Mouse (Mus musculus) layer of hippocampus, adult 8-10 months (tissue): ENCODE measurements around the gene Zscan10. TPM values are rescaled to one million over a fixed set of nuclear protein-coding genes. Genes with fewer than 3 reads are reported as not detected.
"Not testable (repeated sequence)": the region's sequence is repeated elsewhere in the genome, so short reads cannot be mapped to it uniquely, and the experiment has no call there.

ENCODE experiments used
- DNase-seq, 2 experiments: peaks; one replicate each; pipeline ENCODE4 v3.0.0; 2022; ENCODE audit warnings: low spot score in 2 of 2
- total RNA-seq, 4 experiments: library from RNA; stranded (reverse); gene quantifications; 2 replicates each; pipeline ENCODE4 v1.2.4; 2022

Zscan10 gene
- total RNA-seq, 4 experiments from 2014 or later, result not detected

- no peak for DNase-seq
Observed at GRCm38 (mm10) chr17:23587253-23587652, 13.4 kb upstream of the Zscan10 start.

GRCm38 (mm10) chr17:23592208-23592925 lies 8.3 kb upstream of the Zscan10 start:
- DNase-seq, result peak; percentile 93 to 96

DNA sequence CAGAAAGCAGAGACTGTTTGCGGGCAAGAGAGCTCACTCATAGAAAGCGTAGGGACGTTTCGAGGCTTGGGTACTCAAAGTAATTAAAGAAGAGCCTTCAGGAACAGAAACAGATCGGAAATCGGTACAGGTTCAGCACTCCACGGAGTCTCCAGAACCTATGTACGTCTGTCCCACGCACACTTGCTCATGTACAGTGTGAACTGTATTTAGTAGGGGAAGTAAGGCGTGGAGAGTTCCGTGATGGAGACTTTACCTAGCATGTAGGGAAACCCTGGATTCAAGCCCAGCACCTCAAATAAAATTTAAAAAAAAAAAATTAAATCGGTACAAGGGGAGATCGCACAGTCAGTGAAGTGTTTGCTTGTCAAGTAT lies 7.7 kb upstream of the Zscan10 start:
- no peak for DNase-seq

- not testable (repeated sequence) for DNase-seq
Observed at GRCm38 (mm10) chr17:23595139-23595538, 5.5 kb upstream of the Zscan10 start.

GRCm38 (mm10) chr17:23598582-23599552 lies 1.8 kb upstream of the Zscan10 start, which contains the start of gene Zfp13:
Gene Zfp13 (minus strand): TSS chr17:23599487.
- peak; percentile 70 to 76 for DNase-seq

DNA sequence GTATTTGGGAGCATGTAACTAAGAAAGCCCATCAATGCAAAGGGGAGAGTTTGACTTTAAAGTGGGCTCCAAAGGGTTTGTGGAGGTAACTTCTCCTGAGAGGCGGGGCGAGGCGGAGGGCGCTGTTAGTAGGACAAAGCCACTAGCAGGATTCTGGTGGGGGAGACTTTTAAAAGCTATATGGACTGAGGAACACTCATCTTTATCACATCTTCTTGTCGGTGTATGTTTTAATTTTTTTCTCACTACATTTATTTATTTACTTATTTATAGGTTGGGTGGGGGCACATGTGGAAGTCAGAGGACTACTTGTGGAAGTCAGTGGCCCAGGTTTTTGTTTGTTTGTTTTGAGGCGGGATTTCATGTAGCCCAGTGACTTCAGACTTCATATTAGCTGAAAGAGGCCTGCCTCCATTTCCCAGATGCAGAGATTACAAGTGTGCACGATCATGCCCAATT lies 1.0 kb upstream of the Zscan10 start:
- no peak for DNase-seq

- no peak for DNase-seq
Observed at GRCm38 (mm10) chr17:23601836-23602585, 1.4 kb downstream of the Zscan10 start.

DNA sequence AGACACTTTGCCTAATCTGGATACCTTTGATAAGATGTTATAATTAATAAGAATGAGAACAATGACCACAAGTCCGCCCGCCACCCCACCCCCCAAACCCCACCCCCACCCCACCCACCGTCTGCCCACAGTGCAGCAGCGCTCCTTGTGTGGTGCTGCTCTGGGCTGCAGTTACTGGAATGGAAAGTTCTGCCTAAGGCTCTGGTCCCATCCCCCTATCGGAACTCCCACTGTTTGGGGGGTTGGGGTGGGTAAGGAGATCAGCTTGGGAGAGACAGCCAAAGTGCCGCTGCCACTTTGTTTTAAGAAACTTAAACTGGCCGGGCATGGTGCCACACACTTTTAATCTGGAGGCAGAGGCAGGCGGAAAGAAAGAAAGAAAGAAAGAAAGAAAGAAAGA lies 2.4 kb downstream of the Zscan10 start:
- no peak for DNase-seq

- DNase-seq, result no peak
Observed at GRCm38 (mm10) chr17:23603542-23603941, 2.9 kb downstream of the Zscan10 start.

- DNase-seq, result no peak
Observed at GRCm38 (mm10) chr17:23604394-23604793, 3.7 kb downstream of the Zscan10 start.

GRCm38 (mm10) chr17:23605220-23605619 lies 4.6 kb downstream of the Zscan10 start:
- no peak for DNase-seq

GRCm38 (mm10) chr17:23609612-23610011 lies 9.0 kb downstream of the Zscan10 start:
- peak in 1 of 2 experiments; percentile 16 for DNase-seq

GRCm38 (mm10) chr17:23610361-23610800 lies 9.7 kb downstream of the Zscan10 start:
- peak in 1 of 2 experiments; percentile 24 for DNase-seq

DNA sequence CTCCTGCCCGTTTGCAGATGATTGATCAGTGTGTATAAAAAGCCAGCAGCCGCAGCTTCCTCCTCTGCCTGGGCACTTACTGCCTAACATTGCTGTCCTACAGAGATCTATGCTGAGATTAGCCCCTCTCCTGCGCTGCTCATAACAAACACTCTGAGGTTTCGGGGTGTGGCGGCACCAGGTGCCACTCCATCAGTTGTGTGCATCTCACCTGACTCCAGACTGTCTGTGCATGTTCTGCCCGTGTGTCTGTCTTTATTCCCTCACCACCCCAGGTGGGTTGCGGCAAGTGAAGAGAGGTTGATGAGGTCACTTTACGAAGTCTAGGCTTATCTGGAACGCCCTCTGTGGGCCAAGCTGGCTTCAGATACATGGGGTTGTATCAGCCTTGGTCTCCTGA lies 16.4 kb downstream of the Zscan10 start:
- no peak for DNase-seq

DNA sequence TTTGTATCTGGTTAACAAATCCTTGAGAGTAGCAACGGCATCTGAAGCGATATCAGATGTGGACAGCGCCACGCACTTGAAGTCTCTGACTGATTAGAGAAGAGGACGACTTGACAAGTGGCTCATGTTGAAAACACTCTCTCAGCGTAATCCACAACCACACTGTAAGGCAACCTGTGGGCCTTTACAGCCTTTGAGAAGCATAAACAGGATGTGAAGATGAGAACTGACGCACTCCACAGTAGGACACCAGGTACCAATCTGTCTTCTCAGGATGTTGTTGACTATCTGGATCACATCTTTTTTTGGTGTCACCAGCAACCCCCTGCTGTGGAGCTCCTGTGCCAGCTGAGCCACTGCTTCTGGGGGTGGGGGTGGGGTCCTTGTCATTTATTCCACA lies 19.7 kb downstream of the Zscan10 start:
- DNase-seq, result no peak

DNA sequence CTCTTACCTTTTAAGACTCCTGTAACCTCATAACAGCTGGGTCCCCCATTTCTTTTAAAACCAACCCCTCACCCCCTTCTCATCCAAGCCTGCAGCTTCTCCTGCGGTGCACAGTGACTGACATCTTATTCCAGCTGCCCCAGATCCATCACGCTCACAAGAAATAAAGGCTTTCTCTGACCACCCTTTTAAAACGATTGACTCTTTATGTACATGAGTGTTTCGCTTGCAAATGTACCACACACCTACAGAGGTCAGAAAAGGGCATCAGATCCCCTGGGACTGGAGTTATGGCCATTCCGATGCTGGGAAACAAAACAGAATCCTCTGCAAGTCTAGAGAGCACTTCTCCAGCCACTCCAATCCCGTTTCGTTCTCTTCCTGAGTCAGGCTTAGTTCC lies 27.2 kb downstream of the Zscan10 start:
- DNase-seq, result no peak

- DNase-seq, result peak; percentile 69 to 86
Observed at GRCm38 (mm10) chr17:23630195-23631020, 29.8 kb downstream of the Zscan10 start.

DNA sequence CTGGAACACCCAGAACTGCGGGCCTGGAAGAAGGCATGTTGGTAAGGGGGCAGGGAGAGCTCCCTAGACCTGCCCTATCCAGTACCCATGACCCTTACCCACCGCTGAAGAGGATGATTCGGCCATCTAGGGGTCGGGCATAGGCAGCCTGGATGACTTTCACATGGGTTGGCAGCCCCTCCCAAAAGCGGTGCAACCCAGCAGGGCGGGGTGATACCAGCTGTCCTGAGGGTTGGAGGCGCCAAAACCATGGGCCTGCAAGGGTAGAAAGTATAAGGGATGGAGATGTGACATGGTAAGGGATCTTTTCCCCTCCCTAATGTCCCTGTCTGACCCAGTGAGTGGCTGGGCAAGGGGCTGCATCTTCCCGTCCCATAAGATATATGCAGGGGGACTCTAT lies 30.6 kb downstream of the Zscan10 start:
- DNase-seq, result no peak

DNA sequence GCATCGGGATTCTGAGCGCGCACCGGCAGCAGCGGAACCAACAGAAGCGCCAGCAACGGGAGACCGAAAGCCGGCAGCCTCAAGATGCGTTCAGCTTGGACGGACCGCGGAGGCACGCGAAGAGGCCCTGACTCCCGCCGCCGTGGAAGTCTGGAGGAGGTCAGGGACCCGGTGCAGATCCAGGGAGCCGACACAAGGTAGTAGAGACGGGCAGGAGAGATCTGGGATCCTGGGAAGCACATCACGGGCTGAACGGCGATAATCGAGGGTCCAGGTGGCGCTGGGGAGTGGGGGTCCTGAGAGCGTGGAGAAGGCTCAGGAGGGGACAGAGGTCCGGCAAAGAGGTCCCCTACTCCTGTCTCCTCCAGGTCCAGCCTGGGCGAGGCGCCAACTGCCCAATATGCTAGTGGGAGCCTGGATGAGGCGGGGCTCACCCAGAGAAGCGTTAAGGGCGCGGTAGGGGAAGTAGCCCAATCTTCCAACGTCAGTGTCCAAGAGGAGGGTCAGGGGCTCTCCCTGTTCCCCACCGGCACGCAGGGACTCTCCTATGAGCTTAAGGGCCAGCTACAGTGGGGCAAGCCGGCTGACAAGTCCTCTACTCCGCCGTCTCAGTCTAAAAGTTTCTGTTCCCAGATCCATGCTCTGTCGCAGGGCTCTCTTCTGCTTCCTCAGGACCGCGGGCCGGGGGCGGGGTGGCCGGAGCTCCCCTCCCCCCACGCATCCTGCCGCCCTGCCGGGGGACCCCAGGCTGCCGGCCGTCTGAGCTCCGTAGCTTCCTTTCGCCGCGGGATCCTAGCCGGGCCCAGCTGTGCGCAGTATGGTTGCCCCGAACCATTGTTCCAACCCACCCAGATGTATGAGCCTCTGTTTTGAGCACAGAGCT lies 44.2 kb downstream of the Zscan10 start, which contains the start of gene Mmp25:
TSS of gene Mmp25 (minus strand) at position 665 of the 883 bp plus-strand sequence.
- DNase-seq, result no peak
